Mouse (Mus musculus) heart, embryonic 16.5 days (tissue): ENCODE data around the gene Cd68. TPM values are rescaled to one million over a fixed set of nuclear protein-coding genes. Genes with fewer than 3 reads are reported as not detected.
"Not testable (repeated sequence)": the region's sequence is repeated elsewhere in the genome, so short reads cannot be mapped to it uniquely, and the experiment has no call there.

Source experiments
- ATAC-seq: fragments of 200-750 bp; cut with Nextera tagmentation; replicated peaks from 2 replicates; pipeline ENCODE4 v1.8.0; 2017; ENCODE audit warnings: moderate number of reproducible peaks; ENCODE audit not compliant: insufficient read depth, low FRiP score; ENCODE audit errors: extremely low read depth
- H3K27ac ChIP-seq: fragments of 300-500 bp; sonication (generic); 2 replicates; pipeline ENCODE4 v1.5.1; 2014; ENCODE audit warnings: mild to moderate bottlenecking, low read length, control low read depth, moderate library complexity
- H3K27me3 ChIP-seq: fragments of 300-500 bp; sonication (generic); 2 replicates; pipeline ENCODE4 v1.6.1; 2014; ENCODE audit warnings: low read length, mixed read lengths; ENCODE audit not compliant: control insufficient read depth, insufficient read depth
- H3K36me3 ChIP-seq: fragments of 300-500 bp; sonication (generic); 2 replicates; pipeline ENCODE4 v1.6.1; 2014; ENCODE audit not compliant: control insufficient read depth, insufficient read depth
- H3K4me1 ChIP-seq: fragments of 300-500 bp; sonication (generic); 2 replicates; pipeline ENCODE4 v1.6.1; 2014; ENCODE audit warnings: low read length, mixed read lengths; ENCODE audit not compliant: control insufficient read depth, insufficient read depth
- H3K4me2 ChIP-seq: fragments of 300-500 bp; sonication (generic); 2 replicates; pipeline ENCODE4 v1.6.1; 2014; ENCODE audit warnings: low read depth, mild to moderate bottlenecking, control low read depth, low read length
- H3K4me3 ChIP-seq: fragments of 300-500 bp; sonication (generic); 2 replicates; pipeline ENCODE4 v1.5.1; 2014; ENCODE audit warnings: mild to moderate bottlenecking, control low read depth, low read length
- H3K9ac ChIP-seq: fragments of 300-500 bp; sonication (generic); 2 replicates; pipeline ENCODE4 v1.6.1; 2014; ENCODE audit warnings: low read length, control low read depth
- H3K9me3 ChIP-seq: fragments of 300-500 bp; sonication (generic); replicated peaks from 2 replicates; pipeline ENCODE4 v1.6.1; 2016; ENCODE audit warnings: low read length; ENCODE audit not compliant: control insufficient read depth
- WGBS: fragments of 180-500 bp; shearing (Covaris S2); extraction: QIAGEN DNeasy Blood & Tissue Kit; methylation state at CpG from one replicate; pipeline ENCODE4 v1.1.7; 2014; 5-methylcytosine and 5-hydroxymethylcytosine counted together
- polyA plus RNA-seq: library from polyadenylated mRNA; unstranded; fragments of >200 nt; fragmentation: Nextera tagmentation; extraction: Ambion mirVana; gene quantifications from 2 replicates; pipeline ENCODE4 v1.2.1, GENCODE M21; 2015

The Cd68 gene
- polyA plus RNA-seq, 1 experiment from 2014 or later, result 12.3 TPM

GRCm38 (mm10) chr11:69707873-69708381 lies 42.0 kb upstream of the Cd68 start:
- WGBS, result 87% methylated on average over 4 of the region's 4 CpGs
- no peaks in the 10 kb centered on the region for H3K9me3 ChIP-seq
- H3K9ac ChIP-seq, result no peak overlapping the region
- no peak overlapping the region for H3K4me3 ChIP-seq
- no peak overlapping the region for H3K4me2 ChIP-seq
- no peaks in the 10 kb centered on the region for H3K36me3 ChIP-seq
- H3K27me3 ChIP-seq, result no peaks in the 10 kb centered on the region
- H3K27ac ChIP-seq, result no peak overlapping the region
- H3K4me1 ChIP-seq, result no peaks in the 10 kb centered on the region
- no peak for ATAC-seq

DNA sequence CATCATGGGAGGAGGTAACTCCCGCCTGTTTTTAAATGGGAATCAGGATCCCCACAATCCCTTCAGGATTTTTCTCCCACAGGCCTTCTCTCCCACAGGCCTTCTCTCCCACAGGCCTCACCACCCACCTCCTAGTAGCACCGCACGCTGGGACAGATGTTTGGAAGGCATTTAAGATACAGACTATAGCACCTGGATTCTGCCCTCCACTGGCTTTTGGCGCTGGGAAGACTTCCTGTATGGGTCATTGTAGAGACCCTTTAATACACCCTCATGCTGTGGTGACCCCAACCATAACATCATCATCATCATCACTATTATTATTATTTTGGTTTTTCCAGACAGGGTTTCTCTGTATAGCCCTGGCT lies 41.5 kb upstream of the Cd68 start:
- H3K9me3 ChIP-seq, result no peaks in the 10 kb centered on the region
- H3K4me3 ChIP-seq, result no peak overlapping the region
- no peak overlapping the region for H3K4me2 ChIP-seq
- ATAC-seq, result no peak
- H3K9ac ChIP-seq, result no peak overlapping the region
- no peaks in the 10 kb centered on the region for H3K36me3 ChIP-seq
- 87% methylated on average over 4 of the region's 4 CpGs for WGBS
- H3K27me3 ChIP-seq, result no peaks in the 10 kb centered on the region
- no peaks in the 10 kb centered on the region for H3K4me1 ChIP-seq
- no peak overlapping the region for H3K27ac ChIP-seq

DNA sequence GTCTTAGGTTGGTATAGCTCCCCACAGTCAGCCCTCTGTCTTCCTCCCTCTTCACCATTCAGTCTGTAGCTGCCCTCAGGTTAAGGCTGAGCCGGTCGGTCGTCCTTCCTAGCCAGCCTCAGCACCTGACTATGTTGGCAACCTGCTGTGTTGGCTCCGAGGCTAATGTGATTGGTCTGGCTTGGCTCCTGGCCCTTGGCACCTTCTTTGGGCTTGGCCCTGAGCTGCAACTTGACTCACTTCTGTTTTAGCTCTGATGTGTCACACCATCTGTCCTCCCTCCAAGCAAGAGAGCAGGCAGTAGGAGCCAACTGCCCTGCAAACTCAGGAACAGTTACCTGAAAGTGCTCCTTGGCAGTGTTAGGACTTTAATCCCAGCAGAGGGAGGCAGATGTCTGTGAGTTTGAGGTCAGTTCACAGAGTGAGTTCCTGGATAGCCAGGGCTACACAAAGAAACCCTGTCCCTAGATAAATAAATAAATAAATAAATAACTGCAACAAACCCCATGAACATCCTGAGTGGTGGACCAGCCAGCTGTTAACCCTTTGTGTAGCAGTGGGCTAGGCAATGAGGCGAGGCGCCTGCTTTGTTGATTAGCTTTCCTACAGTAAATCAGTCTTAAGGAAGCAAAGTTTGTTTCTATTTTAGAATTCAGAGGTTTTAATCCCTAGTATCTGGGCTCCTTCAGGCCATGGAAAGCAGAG lies 41.0 kb upstream of the Cd68 start:
- H3K36me3 ChIP-seq, result no peaks in the 10 kb centered on the region
- no peak overlapping the region for H3K9ac ChIP-seq
- H3K4me1 ChIP-seq, result no peaks in the 10 kb centered on the region
- H3K27me3 ChIP-seq, result no peaks in the 10 kb centered on the region
- WGBS, result 49% methylated on average over 6 of the region's 6 CpGs
- H3K9me3 ChIP-seq, result no peaks in the 10 kb centered on the region
- H3K27ac ChIP-seq, result no peak overlapping the region
- no peak overlapping the region for H3K4me2 ChIP-seq
- H3K4me3 ChIP-seq, result no peak overlapping the region
- ATAC-seq, result no peak

DNA sequence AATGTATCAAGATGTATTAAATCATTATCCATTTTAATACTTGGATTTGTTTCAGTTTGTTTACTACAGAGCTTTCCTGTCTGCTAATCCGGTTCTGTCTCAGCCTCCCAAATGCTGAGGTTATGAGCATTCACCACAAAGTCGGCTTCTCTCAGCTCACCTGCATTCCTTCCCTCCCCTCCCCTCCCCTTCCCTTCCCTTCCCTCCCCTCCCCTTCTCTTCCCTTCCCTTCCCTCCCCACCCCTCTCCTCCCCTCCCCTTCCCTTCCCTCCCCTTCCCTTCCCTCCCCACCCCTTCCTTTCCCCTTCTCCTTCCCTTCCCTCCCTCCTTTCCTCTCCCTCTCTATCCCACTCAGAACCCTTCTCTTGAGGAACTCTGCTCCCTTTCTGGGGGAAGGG lies 38.7 kb upstream of the Cd68 start:
- ATAC-seq, result no peak
- Histone ChIP-seq H3K9me3 (no peaks in the 10 kb centered on the region), H3K4me3 (no peak overlapping the region), H3K9ac (no peak overlapping the region), H3K36me3 (no peaks in the 10 kb centered on the region), H3K4me1 (0 out of 2 replicates have a peak, but pooled peaks cover 3% of the 10 kb centered on the region), H3K4me2 (no peak overlapping the region), H3K27ac (no peak overlapping the region), H3K27me3 (no peaks in the 10 kb centered on the region)
- 40% methylated on average over 2 of the region's 2 CpGs for WGBS

GRCm38 (mm10) chr11:69703814-69704612 lies 38.1 kb upstream of the Cd68 start:
- 59% methylated on average over 8 of the region's 8 CpGs for WGBS
- Histone ChIP-seq H3K4me2 (no peak overlapping the region), H3K4me3 (no peak overlapping the region), H3K4me1 (0 out of 2 replicates have a peak, but pooled peaks cover 3% of the 10 kb centered on the region), H3K9ac (no peak overlapping the region), H3K36me3 (no peaks in the 10 kb centered on the region), H3K27me3 (no peaks in the 10 kb centered on the region), H3K27ac (no peak overlapping the region), H3K9me3 (no peaks in the 10 kb centered on the region)
- no peak for ATAC-seq

DNA sequence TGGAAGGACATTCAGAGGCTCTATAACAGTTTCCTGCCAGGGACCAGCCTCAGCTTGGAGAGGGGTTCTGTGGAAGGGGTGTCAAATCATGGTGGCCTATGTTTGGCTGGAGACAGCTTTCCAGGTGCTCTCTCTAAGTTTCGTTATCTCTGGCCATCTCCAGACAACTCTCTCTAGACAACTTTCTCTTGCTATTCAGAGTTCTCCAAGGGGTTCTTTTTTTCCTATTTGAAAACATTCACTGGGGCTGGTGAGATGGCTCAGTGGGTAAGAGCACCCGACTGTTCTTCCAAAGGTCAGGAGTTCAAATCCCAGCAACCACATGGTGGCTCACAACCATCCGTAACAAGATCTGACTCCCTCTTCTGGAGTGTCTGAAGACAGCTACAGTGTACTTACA lies 37.4 kb upstream of the Cd68 start:
- H3K27ac ChIP-seq, H3K4me2 ChIP-seq, H3K9ac ChIP-seq, H3K27me3 ChIP-seq, H3K9me3 ChIP-seq, H3K36me3 ChIP-seq, H3K4me3 ChIP-seq, ATAC-seq, H3K4me1 ChIP-seq: not testable (repeated sequence)
- 70% methylated on average over 2 of the region's 3 CpGs for WGBS

DNA sequence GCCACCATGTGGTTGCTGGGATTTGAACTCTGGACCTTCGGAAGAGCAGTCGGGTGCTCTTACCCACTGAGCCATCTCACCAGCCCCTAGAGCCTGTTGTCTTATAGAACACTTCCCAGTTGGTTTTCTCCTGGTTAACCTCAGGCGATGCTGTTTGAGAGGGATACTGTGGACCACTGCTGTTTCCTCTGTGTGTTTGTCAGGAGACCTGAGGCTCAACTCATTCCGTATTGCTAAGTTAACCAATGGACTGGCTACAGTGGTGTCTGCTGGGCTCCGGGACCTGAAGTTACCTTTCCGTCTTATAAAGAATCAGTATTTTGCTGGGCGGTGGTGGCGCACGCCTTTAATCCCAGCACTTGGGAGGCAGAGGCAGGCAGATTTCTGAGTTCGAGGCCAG lies 36.9 kb upstream of the Cd68 start:
- not testable (repeated sequence) for H3K27ac ChIP-seq

GRCm38 (mm10) chr11:69699595-69699994 lies 33.6 kb upstream of the Cd68 start:
- H3K27ac ChIP-seq, result no peak overlapping the region
- H3K4me3 ChIP-seq, result no peak overlapping the region
- no peaks in the 10 kb centered on the region for H3K36me3 ChIP-seq

More for the DNA sequence above, 36.9 kb upstream of the Cd68 start:
- H3K4me1 ChIP-seq, H3K36me3 ChIP-seq, ATAC-seq, H3K9ac ChIP-seq, H3K4me2 ChIP-seq, H3K4me3 ChIP-seq, H3K9me3 ChIP-seq, H3K27me3 ChIP-seq: not testable (repeated sequence)
- 90% methylated on average over 10 of the region's 10 CpGs for WGBS

DNA sequence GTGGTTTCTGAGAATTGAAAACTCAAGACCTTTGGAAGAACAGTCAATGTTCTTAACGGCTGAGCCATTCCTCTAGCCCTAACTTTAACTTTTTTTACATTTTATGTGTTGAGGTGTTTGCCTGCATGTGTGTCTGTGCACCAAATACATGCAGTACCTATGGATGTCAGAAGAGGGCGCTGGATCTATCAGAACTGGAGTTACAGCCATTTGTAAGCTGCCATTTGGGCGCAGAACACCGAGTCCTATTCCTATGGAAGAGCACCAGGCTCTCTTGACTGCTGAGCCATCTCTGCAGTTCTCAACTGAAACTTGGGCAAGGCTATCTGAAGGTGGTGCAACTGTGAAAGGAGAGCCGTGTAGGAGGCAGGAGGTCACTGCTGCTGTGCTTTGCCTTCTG lies 32.6 kb upstream of the Cd68 start:
- Histone ChIP-seq H3K4me2 (no peak overlapping the region), H3K36me3 (no peaks in the 10 kb centered on the region), H3K4me3 (no peak overlapping the region), H3K27me3 (no peaks in the 10 kb centered on the region), H3K9ac (no peak overlapping the region), H3K27ac (no peak overlapping the region), H3K4me1 (peaks cover 13% of the 10 kb centered on the region), H3K9me3 (no peaks in the 10 kb centered on the region)
- no peak for ATAC-seq
- 65% methylated on average over 5 of the region's 5 CpGs for WGBS

More at GRCm38 (mm10) chr11:69699595-69699994, 33.6 kb upstream of the Cd68 start:
- H3K9ac ChIP-seq, result no peak overlapping the region
- H3K27me3 ChIP-seq, result no peaks in the 10 kb centered on the region
- H3K4me2 ChIP-seq, result no peak overlapping the region
- WGBS, result 21% methylated on average over 1 of the region's 1 CpGs
- H3K9me3 ChIP-seq, result no peaks in the 10 kb centered on the region
- H3K4me1 ChIP-seq, result peaks cover 13% of the 10 kb centered on the region
- ATAC-seq, result no peak
